Mouse (Mus musculus) spleen, adult 2 months (tissue): ENCODE results near the gene Hyal2.

Experiments
- CTCF ChIP-seq: fragments of 200-500 bp; IDR thresholded peaks from 2 replicates; pipeline ENCODE4 v1.5.1; 2011; ENCODE audit warnings: mild to moderate bottlenecking, inconsistent platforms; ENCODE audit not compliant: insufficient read depth, insufficient read length, insufficient replicate concordance; ENCODE audit errors: extremely low read depth
- POLR2A ChIP-seq: fragments of 200-500 bp; IDR thresholded peaks from 2 replicates; pipeline ENCODE4 v1.6.1; 2011; ENCODE audit warnings: low read depth, low read length, inconsistent platforms

- TF ChIP-seq CTCF (no peak), POLR2A (no peak)
Observed at GRCm38 (mm10) chr9:107538231-107538630, 29.5 kb upstream of the Hyal2 start.
